8 mouse cellular contexts compared by ENCODE assay signal in the genomic region with DNA sequence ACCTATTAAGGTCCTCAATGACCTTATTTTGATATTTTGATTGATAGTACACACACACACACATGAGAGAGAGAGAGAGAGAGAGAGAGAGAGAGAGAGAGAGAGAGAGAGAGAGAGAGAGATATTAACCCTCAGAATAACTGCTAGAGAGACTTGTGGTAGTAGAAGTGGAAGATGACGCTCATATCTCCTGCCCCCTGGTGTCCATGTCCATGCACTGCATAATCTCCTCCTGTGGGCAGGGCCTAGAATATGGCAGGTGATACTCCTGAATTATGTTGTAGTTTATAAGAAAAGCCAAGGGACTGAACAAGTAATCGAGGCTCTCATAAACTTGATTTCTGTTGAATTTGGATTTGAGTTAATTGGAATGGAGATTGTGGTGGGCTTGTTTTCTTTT.
DNase-seq lines count a peak whose midpoint lies in the region; ATAC-seq and TF ChIP-seq lines count a peak whose summit lies in the region.
"Not testable (repeated sequence)": the region's sequence is repeated elsewhere in the genome, so short reads cannot be mapped to it uniquely, and the experiment has no call there.

No protein-coding gene starts in this region.

- H3K36me3 ChIP-seq in lung, postnatal 0 days (ENCODE audit: insufficient read depth, low read length): not testable (repeated sequence)

- peak; percentile 68 for DNase-seq in CD4-positive helper T cell, adult 2 months (ENCODE audit: low read depth, low spot score)
- DNase-seq in R1 (ENCODE audit: low read depth, low spot score): peak; percentile 76
- peak; percentile 16 for DNase-seq in c-Kit-positive CD71-positive TER-119-negative erythroid progenitor cells, embryonic 14.5 days (ENCODE audit: low read depth)
- DNase-seq in gastrocnemius, postnatal 10 days: peak; percentile 6
- peak; percentile 35 for DNase-seq in kidney, postnatal 10 days
- not testable (repeated sequence) for DNase-seq in lung, postnatal 0 days (ENCODE audit: low spot score)
- peak; percentile 17 for DNase-seq in right cerebral cortex, postnatal 14 days
- peak; percentile 71 to 73 for DNase-seq in thymus, postnatal 36 days

- not testable (repeated sequence) for H3K27me3 ChIP-seq in lung, postnatal 0 days (replicated peaks; ENCODE audit: insufficient read depth, low read length)

- not testable (repeated sequence) for H3K4me2 ChIP-seq in lung, postnatal 0 days (replicated peaks; ENCODE audit: low read depth, low read length)

- not testable (repeated sequence) for H3K9ac ChIP-seq in lung, postnatal 0 days (replicated peaks; ENCODE audit: low read depth)

- not testable (repeated sequence) for TF ChIP-seq EP300 in lung, postnatal 0 days (IDR thresholded peaks at IDR 0.05)

- not testable (repeated sequence) for H3K27ac ChIP-seq in lung, postnatal 0 days (ENCODE audit: low read length)

- not testable (repeated sequence) for H3K4me1 ChIP-seq in lung, postnatal 0 days (ENCODE audit: insufficient read depth, low read depth, low read length)

- not testable (repeated sequence) for ATAC-seq in lung, postnatal 0 days

- not testable (repeated sequence) for H3K4me3 ChIP-seq in lung, postnatal 0 days (ENCODE audit: low read depth, low read length)

- peak; percentile 43 for TF ChIP-seq CTCF in lung, postnatal 0 days (IDR thresholded peaks at IDR 0.05)

- H3K9me3 ChIP-seq in lung, postnatal 0 days (ENCODE audit: low read length): not testable (repeated sequence)

- 59% methylated on average over 2 of the region's 2 CpGs for WGBS in lung, postnatal 0 days
